Mouse (Mus musculus): ENCODE data around the gene Sgta.
"Not testable (repeated sequence)": the region's sequence is repeated elsewhere in the genome, so short reads cannot be mapped to it uniquely, and the experiment has no call there.

Sgta gene

DNA sequence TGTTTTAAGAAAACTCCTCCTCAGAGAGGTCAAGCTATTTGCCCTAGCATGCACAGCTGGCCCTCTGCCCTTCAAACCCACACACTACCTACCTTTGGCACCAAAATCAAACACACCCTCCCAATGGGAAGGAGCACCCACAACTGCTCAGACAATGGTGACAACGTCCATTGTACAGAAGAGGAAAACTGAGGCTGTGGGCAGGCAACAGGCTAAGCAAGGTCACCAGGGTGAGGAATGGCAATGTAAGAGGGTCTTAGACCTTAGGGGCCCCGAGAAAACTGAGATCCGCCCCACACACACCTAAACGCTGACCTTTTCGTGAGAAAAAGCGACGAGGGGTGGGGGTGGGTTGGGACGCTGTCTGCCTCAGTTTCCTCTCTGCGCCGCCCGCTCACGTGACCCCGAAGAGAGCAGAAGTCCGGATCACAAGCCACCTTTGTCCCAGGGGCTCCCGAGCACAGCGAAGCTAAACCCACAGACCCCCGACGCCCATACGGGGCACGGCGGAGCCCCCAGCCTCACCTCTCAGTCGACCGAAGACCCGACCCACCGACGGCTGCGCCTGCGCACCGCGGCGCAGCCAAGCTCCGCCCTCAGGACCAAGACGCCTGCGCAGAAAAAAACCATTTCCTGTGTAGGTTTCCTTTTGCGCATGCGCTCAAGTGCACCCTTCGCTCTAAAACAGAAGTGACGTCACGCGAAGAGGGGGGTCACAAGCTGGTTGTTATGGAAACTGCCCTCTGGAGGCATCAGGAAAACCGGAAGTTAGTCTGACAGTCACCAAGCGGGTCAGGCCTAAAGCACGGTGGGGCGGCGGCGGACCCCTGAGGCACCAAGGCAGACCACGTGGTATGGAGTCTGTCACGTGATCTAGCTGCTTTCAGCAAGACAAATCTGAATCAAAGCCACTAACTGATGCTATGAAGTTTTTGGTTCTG is at the start of gene Sgta:
Sgta (minus strand) TSS at position 579 of the 941 bp plus-strand sequence.
- DNase-seq (ENCODE audit: low spot score): peak; percentile 96

- DNase-seq (ENCODE audit: low spot score): peak; percentile 67
Measured at GRCm38 (mm10) chr10:81106113-81106721, 46.2 kb upstream of the Sgta start.

- DNase-seq (ENCODE audit: low spot score): peak; percentile 89
Measured at GRCm38 (mm10) chr10:81105565-81106112, 45.7 kb upstream of the Sgta start, which contains the start of gene Map2k2. TSS of gene Map2k2 (plus strand) at chr10:81105915.

GRCm38 (mm10) chr10:81094931-81095678 is 35.1 kb upstream of the Sgta start:
- no peak for DNase-seq (ENCODE audit: low spot score)

- no peak for DNase-seq (ENCODE audit: low spot score)
Measured at GRCm38 (mm10) chr10:81092465-81093250, 32.7 kb upstream of the Sgta start.

- DNase-seq (ENCODE audit: low spot score): no peak
Measured at GRCm38 (mm10) chr10:81090621-81091020, 30.6 kb upstream of the Sgta start.

GRCm38 (mm10) chr10:81089216-81089615 is 29.2 kb upstream of the Sgta start:
- no peak for DNase-seq (ENCODE audit: low spot score)

- DNase-seq (ENCODE audit: low spot score): no peak
Measured at GRCm38 (mm10) chr10:81087021-81087420, 27.0 kb upstream of the Sgta start.

- DNase-seq (ENCODE audit: low spot score): peak; percentile 40
Measured at GRCm38 (mm10) chr10:81082168-81082960, 22.4 kb upstream of the Sgta start.

DNA sequence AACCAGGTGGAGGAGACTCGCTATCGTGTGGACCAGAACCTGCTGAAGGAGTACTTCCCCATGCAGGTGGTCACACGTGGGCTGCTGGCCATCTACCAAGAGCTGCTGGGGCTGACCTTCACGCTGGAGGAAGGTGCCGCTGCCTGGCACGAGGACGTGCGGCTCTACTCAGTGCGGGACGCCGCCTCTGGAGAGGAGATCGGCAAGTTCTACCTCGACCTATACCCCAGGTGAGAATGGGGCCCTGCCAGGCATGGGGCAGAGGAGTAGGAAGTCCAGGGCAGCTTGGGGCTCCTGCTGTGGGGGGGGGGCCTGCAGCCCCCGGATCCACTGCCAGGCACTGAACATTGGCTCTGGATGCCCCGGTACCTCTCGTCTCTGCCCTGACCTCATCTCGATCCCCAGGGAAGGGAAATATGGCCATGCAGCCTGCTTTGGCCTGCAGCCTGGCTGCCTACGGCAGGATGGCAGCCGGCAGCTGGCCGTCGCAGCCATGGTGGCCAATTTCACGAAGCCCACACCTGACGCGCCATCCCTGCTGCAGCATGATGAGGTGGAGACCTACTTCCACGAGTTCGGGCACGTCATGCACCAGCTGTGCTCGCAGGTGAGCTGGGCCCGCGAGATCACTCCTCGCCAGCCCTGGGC is 20.2 kb upstream of the Sgta start:
- no peak for DNase-seq (ENCODE audit: low spot score)

DNA sequence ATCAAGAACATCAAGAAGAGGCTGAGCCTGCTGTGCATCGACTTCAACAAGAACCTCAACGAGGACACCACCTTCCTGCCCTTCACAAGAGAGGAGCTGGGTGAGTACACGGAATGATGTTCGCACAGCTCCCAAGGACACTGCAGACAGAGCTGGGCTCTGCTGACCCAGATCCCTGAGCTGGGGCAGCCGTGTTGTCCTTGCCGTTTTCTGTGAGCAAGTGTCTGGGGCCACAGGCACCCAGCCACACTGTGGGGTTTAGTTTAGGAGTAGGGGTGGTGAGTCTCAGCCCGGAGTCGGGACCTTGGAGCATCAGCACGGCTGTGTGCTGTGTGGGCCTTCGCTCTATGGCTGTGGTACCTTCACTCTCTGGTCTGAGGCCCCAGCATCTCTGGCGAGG is 17.9 kb upstream of the Sgta start:
- no peak for DNase-seq (ENCODE audit: low spot score)

- DNase-seq (ENCODE audit: low spot score): no peak
Measured at GRCm38 (mm10) chr10:81076356-81076755, 16.4 kb upstream of the Sgta start.

DNA sequence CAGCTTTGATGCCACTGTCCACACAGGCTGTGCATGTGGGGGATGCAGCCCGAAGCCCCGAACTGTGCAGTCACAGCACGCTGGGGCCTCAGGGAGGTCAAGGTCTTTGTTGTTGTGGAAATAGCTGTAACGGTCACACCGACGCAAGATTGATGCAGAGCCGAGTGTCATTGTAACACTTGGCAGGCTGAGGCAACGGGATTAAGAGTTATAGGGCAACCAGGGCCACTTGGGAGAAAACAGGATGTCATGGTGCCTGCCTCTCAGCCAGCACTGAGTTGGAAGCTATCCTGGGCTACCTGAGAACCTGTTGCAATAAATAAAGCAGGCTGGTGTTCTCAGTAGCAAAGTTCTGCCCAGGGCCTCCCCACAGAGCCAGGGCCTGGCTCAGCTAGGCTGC is 15.8 kb upstream of the Sgta start:
- no peak for DNase-seq (ENCODE audit: low spot score)

DNA sequence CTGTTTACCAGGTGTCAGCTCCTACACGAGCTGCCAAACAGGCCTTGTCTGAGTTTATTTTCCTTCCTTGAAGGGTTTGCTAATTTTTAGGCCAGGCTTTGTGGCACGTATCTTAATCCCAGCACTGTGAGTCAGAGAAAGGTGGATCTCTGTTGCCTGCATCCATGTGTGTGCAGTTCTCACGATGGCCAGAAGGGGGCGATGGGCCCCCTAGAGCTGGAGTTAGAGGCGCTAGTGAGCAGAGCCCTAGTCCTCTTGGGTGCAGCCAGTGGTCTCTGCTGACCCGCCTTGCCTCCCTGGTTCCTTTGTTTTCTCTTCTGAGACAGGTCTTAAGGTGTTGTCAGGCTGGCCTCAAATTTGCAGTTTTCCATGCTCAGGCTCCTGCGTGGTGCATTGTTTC is 13.5 kb upstream of the Sgta start:
- DNase-seq (ENCODE audit: low spot score): no peak

GRCm38 (mm10) chr10:81072290-81072689 is 12.3 kb upstream of the Sgta start:
- no peak for DNase-seq (ENCODE audit: low spot score)

DNA sequence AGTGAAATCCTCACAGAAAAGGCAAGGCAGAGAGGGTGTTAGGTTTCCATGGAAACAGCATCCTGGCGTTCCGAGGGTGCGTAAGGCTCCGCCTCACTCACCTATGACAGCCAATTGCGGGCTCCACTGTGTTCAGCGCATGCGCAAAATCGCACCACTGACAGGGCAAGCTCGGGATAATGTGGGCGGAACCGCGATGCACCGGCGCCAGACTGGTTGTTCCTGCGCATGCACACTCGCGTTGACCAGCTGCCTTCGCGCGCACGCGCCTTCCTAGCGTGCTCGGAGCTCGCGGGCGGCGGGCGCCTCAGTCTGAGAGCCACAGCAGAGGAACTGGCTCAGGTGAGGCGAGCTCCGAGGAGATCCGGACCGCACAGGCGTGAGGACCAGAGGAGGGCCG is 9.9 kb upstream of the Sgta start, which contains the start of gene Thop1:
Thop1 (plus strand) TSS at position 200 of the 400 bp plus-strand sequence.
- DNase-seq (ENCODE audit: low spot score): peak; percentile 85

- DNase-seq (ENCODE audit: low spot score): no peak
Measured at GRCm38 (mm10) chr10:81068706-81069105, 8.7 kb upstream of the Sgta start.

GRCm38 (mm10) chr10:81064519-81064918 is 4.5 kb upstream of the Sgta start:
- DNase-seq (ENCODE audit: low spot score): not testable (repeated sequence)

- DNase-seq (ENCODE audit: low spot score): no peak
Measured at GRCm38 (mm10) chr10:81062710-81063109, 2.7 kb upstream of the Sgta start.

DNA sequence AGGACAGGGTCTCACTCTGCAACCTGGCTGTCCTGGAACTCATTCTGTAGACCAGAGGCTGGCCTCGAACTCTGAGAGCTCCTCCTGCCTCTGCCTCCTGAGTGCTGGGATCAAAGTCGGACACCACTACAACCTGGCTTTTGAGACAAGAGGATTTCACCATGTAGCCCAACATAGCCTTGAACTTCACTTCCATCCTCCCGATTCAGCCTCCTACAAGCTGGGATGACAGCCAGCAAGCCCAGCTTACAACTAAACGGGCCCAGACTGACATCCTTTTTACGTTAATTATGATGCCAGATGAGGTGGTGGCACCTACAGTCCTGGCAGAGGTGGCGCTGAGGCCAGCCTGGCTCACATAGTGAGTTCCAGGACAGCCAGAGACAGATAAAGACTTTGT is 1.1 kb downstream of the Sgta start:
- no peak for DNase-seq (ENCODE audit: low spot score)

All from ovary, postnatal 10 days (tissue).